Mouse (Mus musculus): ENCODE measurements at regions not wholly inside any gene's neighbourhood (a gene's known extent, or its start where the extent isn't known, plus 50 kb on each side); places are given as distances from the start of the nearest gene placed in this dataset.

- TF ChIP-seq CTCF (IDR thresholded peaks at IDR 0.05; ENCODE audit: low read depth) (no peak), EP300 (optimal IDR thresholded peaks at IDR 0.05) (no peak)
These were observed 200.6 kb upstream of the Tgfbr2 start for GRCm38 (mm10) chr9:116375658-116376357.
